Mouse (Mus musculus): Measurements from ENCODE around the gene Golga4.

Gene Golga4

GRCm38 (mm10) chr9:118621691-118622090 is 115.6 kb downstream of the Golga4 start:
- DNase-seq (ENCODE audit: extremely low read depth, low read depth, low spot score) = no peak

GRCm38 (mm10) chr9:118622376-118623166 is 116.5 kb downstream of the Golga4 start:
- no peak for DNase-seq (ENCODE audit: extremely low read depth, low read depth, low spot score)

- no peak for DNase-seq (ENCODE audit: extremely low read depth, low read depth, low spot score)
These were observed 117.4 kb downstream of the Golga4 start for GRCm38 (mm10) chr9:118623483-118623882.

- no peak for DNase-seq (ENCODE audit: extremely low read depth, low read depth, low spot score)
These were observed 118.1 kb downstream of the Golga4 start for GRCm38 (mm10) chr9:118624146-118624545.

GRCm38 (mm10) chr9:118629763-118630379 is 123.8 kb downstream of the Golga4 start:
- DNase-seq (ENCODE audit: extremely low read depth, low read depth, low spot score) = no peak

All from fat pad, adult 2 months (tissue).